Mouse (Mus musculus) right cerebral cortex, adult 2 months (tissue): ENCODE results near the gene Ndst2.

Source experiments
- DNase-seq, 2 experiments: peaks; one replicate each; pipeline ENCODE4 v3.0.0; 2021 to 2022; ENCODE audit warnings: low spot score in 2 of 2

The Ndst2 gene

DNA sequence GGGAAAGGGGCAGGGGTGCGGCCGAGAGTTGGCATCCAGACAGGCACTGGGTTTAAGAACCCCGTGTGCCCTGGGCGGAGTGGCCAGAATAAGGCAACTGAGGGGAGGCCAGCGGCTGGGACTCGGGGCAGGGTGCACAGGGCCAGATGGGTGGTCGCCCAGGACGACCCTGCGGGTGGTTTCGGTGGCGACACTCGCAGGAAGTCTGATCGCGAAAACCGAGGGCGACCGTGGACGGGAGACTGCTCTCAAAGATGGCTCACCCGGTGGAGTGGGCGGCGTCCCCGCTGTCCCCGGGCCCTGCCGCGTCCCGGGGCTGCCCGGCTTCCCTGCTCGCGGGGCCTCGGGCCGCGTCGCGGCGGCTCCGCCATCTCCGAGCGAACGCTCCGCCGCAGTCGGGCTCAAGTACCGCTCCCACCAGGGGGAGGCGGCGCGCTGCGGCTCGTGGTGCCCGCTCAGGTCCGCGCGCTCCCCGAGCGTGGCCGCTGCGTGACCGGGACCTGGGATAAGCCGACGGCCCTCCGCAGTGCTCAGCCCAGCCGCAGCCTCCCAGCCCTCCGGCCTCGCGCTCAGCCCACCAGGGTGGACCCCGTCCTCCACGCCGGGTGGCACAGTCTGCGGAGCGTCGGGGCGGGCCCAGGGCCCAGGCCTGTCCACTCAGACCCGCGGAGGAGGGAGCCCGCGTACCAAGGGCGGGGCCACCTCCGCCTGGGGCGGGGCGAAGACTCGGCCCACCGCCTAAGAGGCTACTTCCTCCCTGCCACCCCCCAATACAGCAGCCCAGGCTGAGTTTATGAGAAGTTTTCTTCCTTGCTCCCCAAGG, at the start of gene Ndst2:
Gene Ndst2 (minus strand): TSS at position 611 of the 823 bp plus-strand sequence.
- DNase-seq: peak; percentile 72 to 85

DNA sequence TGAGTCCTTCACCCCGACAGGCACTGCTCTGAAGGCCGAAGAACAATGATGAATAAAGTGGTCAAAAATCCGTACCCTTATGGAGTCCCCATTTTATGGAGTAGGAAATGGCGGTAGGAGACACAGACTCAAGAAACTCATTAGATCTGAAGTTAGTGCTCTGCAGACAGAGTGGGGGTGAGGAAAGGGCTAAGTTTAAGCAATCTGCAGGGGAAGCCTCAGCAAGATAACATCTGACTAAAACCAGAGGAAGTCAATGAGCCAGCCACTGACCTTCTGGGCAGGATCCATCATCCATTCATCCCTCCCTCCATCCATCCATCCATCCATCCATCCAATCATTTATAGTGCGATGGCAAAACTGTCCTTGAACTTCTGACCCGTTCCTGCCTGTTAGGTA, 49.2 kb upstream of the Ndst2 start:
- no peak for DNase-seq

DNA sequence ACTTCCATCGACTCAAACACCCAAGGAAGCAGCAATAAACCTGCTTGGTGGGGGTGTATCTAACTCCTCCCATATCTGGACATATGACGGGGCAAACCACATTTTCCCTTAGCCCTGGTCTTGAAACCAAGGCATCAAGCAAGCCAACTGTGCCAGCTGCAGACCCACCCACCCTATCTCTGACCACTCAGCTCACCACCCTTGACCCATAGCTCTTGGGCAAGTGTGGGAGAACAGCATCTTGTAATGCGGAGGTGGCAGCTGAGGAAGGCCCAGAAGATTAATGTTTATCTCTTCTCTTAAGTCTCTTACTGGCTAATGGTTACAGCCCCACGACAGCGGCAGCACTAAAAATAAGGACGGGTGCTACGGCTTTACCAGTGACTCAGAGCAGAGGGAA, 48.5 kb upstream of the Ndst2 start:
- no peak for DNase-seq

DNA sequence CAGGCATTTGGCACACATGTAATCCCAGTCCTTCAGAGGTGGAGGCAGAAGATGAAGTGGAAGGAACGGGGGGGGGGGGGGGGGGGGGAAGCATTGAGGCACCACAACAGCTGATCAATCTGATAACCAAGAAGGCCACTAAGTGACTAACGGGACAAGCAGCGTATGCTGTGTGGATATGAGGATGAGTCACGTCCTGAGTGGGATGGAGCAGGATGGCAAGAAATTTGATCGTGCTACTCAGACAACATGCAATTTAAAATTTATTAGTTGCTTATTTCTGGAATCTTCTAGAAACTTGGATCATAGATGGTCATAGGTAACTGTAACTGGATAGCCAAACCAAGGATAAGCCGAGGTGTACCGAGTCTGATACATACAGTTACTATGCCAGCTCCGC, 45.9 kb upstream of the Ndst2 start:
- no peak for DNase-seq

DNA sequence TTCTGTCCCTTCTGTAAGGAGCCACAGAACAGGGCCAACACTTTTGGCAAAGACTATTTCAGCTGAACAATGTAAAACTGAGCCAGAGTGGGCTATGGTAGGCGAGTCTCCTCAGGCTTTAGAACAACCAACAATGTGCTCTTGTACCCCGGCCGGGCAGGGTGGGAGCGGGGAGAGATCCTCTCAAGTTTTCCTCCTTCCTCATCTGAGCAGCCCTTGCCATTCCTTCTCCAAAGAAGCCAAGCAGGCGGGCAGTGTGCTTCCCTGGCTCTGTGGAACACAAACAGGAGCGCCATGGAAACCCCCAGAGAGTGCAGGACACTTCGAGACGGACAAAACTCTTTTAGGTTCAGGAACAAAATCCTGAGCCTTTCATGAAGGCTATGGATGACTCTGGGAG, 44.1 kb upstream of the Ndst2 start:
- no peak for DNase-seq

DNA sequence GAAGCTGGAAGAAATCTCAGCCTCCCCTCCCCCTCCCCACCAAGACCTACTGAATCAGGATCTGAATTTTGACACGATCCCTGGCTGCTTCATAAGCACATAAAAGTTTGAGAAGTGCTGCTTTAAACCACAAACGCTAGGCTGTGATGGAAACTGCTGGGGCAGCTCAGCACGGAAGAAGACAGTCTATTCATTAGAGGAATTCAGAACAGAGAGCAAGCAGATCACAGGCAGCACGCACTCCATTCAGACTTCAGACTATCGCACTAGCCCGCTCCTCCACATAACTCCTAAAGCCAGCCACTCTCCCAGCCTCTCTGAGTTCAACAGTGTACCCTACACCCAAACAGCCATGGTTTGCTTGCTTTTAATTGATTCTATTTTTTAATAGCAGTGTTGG, 41.3 kb upstream of the Ndst2 start:
- no peak for DNase-seq

DNA sequence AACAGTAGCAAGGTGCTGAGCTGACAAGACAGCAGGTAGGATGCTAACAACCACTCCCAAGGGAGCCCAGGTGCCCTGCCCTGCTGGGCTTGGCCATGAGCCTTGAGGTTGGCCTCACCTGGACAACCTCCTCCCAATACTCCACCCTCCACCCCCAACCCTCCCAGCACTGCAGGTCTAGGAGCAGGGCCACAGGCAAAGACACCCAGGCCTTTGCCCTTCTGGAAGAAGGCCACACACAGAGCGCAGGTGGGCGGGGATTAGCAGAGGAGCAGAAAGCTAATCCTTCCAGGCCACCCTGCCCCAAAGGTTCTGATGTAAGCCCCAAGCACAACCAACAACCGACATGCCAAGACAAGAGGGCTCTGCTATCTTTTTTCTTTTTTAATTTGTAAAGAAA, 39.0 kb upstream of the Ndst2 start:
- DNase-seq: no peak

DNA sequence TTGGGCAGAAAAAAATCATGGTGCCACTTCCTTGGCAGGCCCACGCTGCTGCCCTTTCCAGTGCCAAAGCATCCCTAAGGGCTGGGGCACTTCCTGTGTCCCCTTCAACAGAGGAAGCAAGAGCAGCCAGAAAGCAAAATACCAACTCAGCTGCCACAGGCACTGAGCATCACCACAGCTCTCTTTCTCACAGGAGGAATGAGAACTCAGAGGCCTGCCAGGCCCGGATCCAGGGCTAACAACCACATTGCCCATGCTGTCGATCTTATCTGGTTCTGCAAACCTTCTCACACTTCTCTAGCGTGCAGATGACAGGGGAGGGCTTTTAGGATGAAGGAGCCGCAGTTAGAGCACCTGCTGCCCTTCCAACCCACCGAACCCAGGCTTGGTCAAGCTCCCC, 38.4 kb upstream of the Ndst2 start:
- DNase-seq: no peak

DNA sequence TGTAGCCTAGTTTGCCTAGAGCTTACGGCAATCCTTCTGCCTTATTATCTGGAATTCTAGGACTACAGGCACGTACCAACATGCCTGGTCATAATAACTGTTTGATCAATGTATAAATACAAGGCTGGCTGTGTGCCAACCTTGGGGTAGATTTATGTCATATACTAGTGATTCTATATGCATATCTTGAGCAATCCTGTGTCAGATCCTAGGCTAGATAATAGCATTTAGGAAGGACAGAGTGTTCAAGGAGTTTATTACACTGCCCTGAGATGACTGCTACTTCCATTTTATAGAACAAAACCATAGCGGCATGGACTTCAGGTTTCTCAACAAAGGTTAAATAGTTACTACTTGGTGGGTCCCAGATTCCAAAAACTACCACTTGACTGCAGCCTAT, 37.6 kb upstream of the Ndst2 start:
- no peak for DNase-seq

DNA sequence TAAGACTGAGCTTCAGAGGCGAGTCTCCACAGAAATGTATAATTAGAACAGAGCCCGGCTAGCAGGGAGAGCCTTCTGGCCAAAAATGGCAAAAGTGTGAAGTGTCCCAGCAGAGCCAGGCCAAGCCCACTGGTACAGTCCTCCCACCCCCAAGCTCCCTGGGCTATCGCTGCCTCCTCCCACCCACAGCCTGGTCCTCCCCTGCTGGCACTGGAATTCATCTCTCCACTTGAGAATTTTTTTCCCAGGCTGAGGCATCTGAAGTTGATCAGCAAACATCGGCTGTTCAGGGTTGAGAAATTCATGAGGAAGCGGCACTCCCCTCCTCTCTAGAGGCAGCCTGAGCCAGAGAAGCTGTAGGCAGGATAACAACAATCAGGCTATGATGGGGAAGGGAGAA, 34.2 kb upstream of the Ndst2 start:
- DNase-seq: no peak

DNA sequence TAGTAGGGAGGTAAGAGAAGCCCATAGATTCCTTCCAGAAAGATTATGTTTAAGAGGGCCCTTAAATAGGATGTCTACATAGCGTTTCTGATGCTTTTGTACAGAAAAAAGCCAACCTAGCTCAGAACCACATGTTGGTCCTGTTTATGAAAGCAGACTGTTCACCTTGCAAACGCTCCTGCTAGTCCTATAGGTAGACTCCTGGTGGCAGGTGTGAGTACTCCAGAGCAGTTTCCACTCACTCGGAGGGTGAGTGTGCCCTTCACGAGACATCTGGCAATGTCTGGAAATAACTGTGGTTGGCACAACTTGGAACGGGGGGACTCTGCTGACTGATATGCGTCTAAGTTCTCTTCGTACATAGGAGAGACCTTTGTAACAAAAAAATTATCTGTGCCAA, 33.6 kb upstream of the Ndst2 start:
- no peak for DNase-seq

DNA sequence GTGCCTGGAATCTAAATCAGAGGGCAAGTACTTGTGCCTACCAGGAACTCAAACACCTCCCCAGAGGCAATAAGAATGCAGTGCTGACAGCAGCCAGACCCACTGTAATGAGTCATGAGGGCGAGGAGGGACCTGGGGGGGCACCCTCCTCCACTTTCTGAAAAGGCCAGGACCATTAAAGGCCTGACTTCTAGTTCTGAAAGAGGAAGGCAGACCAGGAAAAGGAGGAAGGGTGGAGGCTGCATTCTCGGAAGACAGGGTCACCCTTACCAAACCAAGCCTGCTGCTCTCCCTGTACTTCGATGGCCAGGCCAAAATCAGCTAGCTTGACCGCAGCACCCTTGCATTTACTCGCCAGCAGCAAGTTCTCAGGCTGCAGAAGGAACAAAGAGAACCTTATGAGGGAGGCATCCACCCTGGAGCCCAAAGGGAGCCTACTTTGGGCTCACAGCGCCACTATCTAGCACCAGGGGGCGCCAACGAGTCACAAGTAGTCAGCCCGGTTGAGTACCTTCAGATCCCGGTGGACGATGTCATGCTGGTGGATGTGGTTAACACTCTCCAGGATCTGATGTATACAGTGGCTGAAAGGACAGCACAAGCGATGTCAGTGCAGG, 31.4 kb upstream of the Ndst2 start:
- DNase-seq: peak; percentile 92 to 94

DNA sequence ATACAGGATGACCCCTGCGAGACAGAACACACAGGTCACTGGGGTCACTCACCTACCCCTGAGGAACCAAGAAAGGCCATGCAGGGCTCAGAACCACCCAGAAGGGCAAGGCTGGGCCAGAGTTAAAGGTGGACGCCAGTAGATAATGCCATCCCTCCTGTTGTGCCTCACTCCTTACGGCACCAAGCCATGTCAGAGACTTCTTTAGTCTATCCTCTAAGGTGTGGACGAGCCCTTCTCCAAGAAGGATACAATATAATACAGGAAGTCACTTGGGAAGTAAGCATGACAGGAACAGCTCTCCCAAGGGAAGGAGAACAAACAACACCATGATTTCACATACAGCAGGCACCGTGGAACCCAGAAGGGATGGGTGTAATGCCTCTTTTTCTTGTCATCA, 30.6 kb upstream of the Ndst2 start:
- no peak for DNase-seq

DNA sequence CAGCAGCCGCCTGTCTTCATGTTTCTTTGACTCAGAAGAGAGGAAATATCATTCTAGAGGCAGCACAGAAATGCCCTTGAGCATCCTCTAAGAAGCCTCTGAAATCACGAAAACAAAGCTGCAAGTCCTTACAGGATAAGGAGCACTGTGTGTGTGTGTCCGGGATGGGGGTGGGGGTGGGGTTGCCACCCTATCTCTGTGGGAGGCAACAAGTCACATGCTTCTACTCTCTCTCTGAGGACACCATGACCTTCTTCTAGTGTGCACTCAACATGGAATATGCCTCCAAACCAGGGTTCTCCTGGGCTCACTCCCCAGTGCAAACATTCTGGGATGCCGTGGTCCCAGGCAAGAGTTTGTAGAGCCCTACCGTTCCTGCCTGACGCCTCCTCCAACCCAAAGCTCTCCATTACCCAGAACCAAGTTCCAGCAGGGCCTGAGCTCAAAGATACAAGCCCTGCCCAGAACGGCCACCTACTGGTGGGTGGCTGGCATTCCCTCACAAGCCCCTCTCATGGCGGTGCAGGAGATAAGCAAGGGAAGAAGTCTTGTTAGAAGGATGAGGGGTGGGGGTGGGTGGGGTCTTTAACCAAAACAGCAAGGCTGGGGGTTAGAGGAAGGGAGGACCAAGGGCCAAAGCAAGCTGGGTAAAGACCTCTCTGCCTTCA, 24.5 kb upstream of the Ndst2 start:
- DNase-seq: no peak

DNA sequence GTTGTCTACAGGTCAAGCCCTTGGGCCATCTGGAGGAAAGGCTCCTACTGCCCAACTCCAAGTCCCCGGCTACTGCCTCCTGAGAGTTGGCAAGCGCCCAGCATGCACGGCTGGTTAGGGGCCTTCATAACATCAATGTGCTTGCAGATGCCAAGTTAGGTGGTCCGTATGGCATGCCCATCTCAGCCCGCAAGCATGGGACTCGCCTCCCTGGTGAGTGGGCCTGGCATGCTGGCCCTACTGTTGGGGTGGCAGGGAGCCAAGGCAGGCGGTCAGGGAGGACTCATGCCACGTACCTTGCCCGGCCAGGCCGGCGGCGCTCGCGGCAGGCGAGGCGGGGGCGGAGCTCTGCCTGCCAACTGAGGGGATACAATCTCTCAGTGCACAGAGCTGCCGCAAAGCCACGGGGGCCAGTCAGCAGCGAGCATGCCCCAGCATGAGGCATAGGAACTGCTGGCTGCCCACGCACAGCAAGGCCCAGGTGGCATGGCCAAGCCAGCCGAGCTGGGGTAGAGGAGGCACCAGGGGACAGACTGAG, 23.1 kb upstream of the Ndst2 start:
- no peak for DNase-seq

DNA sequence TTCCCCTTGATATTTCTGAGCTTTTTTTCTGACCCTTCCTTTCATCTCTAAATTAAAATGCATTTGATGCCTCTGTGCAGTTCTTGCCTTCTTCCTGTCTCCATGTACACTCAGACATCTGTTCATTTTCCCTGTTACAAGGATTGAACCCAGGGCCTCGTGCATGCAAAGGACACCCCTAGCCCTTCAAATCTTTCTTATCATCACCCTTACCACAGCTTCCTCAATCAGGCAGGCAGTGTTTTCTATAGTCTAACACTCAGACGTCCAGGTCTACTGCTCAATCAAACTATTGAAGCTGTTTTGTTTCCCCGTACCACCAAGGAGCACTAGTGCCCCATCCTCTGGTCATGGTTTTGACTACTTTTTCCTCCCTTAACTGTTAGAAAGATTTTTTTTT, 19.4 kb upstream of the Ndst2 start:
- DNase-seq: no peak

DNA sequence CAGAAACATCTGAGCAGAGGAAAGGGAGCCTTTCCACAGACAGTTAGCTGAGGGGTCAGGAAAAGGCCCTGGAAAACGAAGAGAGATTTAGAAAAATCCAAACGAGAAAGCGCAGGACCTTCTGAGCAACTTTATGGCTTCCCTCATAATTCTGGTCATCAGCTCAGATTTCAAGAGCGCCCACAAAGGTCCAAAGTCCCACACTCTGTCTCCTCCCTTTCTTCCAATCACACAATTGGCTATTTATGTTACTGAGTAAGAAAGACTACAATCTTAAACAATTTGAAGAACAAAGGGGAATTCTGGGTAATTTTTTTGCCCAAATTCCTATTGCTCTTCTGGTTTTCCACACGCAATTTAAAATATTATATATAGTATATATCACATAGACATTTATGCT, 16.1 kb upstream of the Ndst2 start:
- no peak for DNase-seq

DNA sequence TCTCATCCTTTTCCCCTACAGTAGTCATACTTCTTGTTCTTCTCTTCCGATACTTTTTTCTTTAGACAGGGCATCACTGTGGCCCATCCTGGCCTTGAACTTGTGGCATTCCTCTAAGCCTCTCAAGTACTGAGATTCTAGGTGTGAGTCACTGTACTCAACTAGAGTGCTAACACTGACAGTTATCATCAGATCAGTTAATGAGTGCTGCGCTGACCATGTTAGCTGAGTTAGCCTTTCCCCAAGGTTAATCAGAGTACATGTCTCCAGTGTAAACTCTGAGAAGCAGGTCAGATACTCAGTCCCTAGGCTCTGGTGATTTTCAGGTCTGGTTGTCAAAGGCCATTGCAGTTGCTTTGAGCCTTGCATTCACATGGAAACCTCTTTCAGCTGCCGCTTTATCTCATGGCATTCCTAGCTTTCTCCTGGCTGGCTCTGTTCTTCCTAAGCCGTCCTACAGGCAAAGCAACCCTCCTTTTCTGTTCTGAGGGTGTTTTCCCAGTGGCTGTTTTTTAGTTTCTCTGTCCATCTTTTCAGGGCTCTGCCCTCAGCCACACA, 15.2 kb upstream of the Ndst2 start:
- DNase-seq: no peak

DNA sequence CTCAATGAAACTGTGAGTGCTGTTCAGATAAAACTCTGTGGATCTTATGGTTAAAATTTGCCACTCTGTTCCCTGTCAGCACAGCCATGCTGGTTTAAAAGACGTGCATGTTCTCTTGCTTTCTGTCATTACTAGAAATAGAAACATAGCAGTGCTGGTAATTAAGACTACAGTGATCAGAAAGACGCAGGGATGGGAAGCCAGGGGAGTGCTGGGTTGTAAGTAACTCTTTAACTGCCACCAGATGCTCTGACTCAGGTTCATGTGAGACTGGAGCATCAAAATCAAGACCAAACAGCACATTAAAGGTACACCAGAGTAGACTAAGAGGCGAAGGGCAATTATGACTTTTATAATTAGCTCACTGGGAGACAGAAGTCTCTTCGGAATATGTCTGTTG, 14.0 kb upstream of the Ndst2 start:
- no peak for DNase-seq

DNA sequence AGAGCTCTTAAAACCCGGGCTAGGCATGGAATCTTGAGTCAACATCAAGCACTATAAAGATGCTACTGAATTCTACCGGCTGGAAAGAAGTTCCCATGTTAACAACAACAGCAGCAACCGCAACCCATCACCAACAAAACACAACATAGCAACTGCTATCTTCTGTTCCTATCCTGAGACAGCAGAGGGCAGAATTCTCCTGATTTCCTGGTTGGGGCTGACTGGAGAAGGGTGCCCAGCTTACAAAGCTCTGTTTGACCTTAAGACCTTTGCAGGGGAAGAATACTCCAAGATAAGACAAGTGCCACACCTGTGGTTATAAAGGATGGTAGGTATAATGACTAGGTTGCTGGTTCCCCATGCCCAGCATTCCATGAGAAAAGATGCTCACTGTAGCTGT, 12.6 kb upstream of the Ndst2 start:
- no peak for DNase-seq

DNA sequence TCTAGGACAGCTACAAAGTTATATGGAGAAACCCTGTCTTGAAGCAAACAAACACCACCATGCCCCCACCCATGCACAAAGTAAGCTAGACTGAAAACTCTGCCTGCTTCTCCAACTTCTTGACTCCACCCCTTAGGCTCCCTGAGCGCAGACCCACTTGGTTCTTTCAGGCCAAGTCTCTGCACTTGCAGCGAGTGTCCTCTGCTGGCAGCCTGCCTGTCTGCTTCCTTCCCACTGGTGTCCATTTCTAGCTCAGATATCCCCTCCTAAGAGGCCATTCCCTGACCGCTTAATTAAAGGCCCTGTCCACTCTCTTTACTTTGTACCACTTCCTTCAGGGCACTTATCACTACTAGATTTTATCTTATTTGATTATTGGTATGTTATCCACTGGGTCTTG, 9.3 kb upstream of the Ndst2 start:
- DNase-seq: no peak

DNA sequence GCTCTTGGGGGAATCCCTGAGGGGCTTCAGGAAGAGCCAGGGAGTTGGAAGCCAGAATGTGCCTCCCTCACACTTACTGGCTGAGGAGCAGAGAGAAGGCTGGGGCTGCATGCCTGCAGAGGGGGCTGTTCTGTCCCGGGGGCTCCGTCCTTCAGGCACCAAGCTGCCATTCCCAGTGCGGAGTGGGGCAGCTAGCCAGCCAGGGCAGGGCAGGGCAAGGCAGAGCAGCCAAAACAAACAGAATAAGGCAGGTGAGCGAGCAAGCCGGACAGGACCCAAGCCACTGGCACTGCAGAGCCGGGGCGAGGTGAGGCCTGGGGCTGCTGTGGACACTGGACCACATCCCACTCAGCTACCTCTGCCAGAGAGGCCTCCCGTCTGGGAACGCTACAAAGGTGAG, 6.9 kb upstream of the Ndst2 start:
- no peak for DNase-seq

DNA sequence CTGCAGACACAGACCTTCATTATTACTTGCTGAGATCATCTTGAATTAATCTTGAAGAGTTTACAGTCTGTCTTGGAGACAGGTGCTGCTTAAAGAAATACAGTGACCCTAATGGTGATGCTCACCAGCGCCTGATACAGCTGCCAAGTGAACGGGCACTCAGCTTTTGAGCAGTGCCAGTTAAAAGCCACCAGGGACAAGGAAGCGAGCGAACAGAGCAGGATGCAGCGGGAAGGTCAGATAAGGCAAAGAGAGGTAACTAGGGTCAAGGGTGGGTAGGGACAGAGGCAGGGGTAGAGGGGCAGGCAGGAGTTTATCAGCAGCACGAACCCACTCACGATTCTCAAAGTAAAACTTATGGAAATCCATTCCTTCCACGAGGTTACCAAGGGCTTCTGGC, 4.1 kb upstream of the Ndst2 start:
- DNase-seq: no peak
